Mouse (Mus musculus) cortical plate, adult 2 months (tissue): Measurements from ENCODE around the gene Gm7697.
"Not testable (repeated sequence)": the region's sequence is repeated elsewhere in the genome, so short reads cannot be mapped to it uniquely, and the experiment has no call there.

Experiments used
- CTCF ChIP-seq: fragments of 200-500 bp; IDR thresholded peaks from 2 replicates; pipeline ENCODE4 v1.5.1; 2011; ENCODE audit warnings: mild to moderate bottlenecking, control low read depth, low read length; ENCODE audit not compliant: insufficient read depth; ENCODE audit errors: extremely low read depth
- POLR2A ChIP-seq: fragments of 200-500 bp; IDR thresholded peaks from 2 replicates; pipeline ENCODE4 v1.6.1; 2011; ENCODE audit warnings: mild to moderate bottlenecking, low read length, control low read depth; ENCODE audit not compliant: insufficient read depth; ENCODE audit errors: extremely low read depth

DNA sequence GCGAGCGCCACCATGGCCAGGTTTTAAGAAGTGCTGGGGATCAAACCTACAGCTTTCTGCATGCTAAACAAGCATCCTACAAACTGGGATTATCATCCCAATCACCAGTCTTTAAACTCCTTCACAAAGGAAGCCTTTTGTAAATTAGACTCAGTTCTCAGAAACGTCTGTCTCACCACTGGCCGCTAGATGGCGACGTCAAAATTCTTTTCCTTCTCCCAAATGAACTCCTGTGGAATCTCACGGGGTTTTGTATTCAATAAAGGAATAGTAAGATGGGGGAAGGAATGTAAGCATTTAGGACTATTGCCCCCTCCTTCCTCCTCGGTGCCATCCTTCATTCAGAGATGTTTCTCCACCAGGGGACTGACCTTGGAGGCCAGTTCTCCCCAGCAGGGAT is 26.8 kb upstream of the Gm7697 start:
- TF ChIP-seq CTCF, result peak; percentile 25; the same call in 1 of the 2 replicates
- not testable (repeated sequence) for TF ChIP-seq POLR2A
